Comparison of ENCODE assay signal across 8 mouse cellular contexts in genomic region chr13:99375550-99375949, GRCm38 (mm10). TPM values are rescaled to one million over a fixed set of nuclear protein-coding genes. Genes with fewer than 3 reads are reported as not detected.
DNase-seq lines count a peak whose midpoint lies in the region; ATAC-seq and TF ChIP-seq lines count a peak whose summit lies in the region.

No protein-coding gene starts in this region.

- H3K4me1 ChIP-seq in cortical plate, adult 2 months (ENCODE audit: control insufficient read depth, insufficient read depth, low read length): no peaks in the 10 kb centered on the region
- H3K4me1 ChIP-seq in kidney, adult 2 months (ENCODE audit: control insufficient read depth, insufficient read depth, low read length): no peaks in the 10 kb centered on the region
- H3K4me1 ChIP-seq in limb, embryonic 11.5 days (ENCODE audit: control insufficient read depth, insufficient read depth, low read length): peaks cover 3% of the 10 kb centered on the region; the same call in 1 of the 2 replicates
- 0 out of 2 replicates have a peak, but pooled peaks cover 2% of the 10 kb centered on the region for H3K4me1 ChIP-seq in stomach, embryonic 14.5 days (ENCODE audit: control insufficient read depth, insufficient read depth, low read length)

- H3K4me3 ChIP-seq in cortical plate, adult 2 months (ENCODE audit: insufficient read depth, low read length): no peak overlapping the region
- no peak overlapping the region for H3K4me3 ChIP-seq in kidney, adult 2 months (ENCODE audit: insufficient read depth, low read depth, low read length)
- H3K4me3 ChIP-seq in limb, embryonic 11.5 days (ENCODE audit: low read depth, low read length): no peak overlapping the region
- no peak overlapping the region for H3K4me3 ChIP-seq in stomach, embryonic 14.5 days (ENCODE audit: low read depth, low read length)

- no peak for TF ChIP-seq POLR2A in cortical plate, adult 2 months (IDR thresholded peaks at IDR 0.05; ENCODE audit: extremely low read depth, insufficient read depth, low read length)
- TF ChIP-seq POLR2A in kidney, adult 2 months (IDR thresholded peaks at IDR 0.05; ENCODE audit: low read depth, low read length): no peak

- no peaks in the 10 kb centered on the region for H3K9me3 ChIP-seq in limb, embryonic 11.5 days (ENCODE audit: control insufficient read depth, low read length)
- no peaks in the 10 kb centered on the region for H3K9me3 ChIP-seq in stomach, embryonic 14.5 days (ENCODE audit: control insufficient read depth, low read depth, low read length)

- H3K27me3 ChIP-seq in kidney, adult 2 months (replicated peaks; ENCODE audit: control insufficient read depth, insufficient read depth, low read length): no peaks in the 10 kb centered on the region
- H3K27me3 ChIP-seq in limb, embryonic 11.5 days (ENCODE audit: control insufficient read depth, insufficient read depth, low read length): no peaks in the 10 kb centered on the region
- no peaks in the 10 kb centered on the region for H3K27me3 ChIP-seq in stomach, embryonic 14.5 days (ENCODE audit: control insufficient read depth, insufficient read depth, low read length)

- WGBS in kidney, adult 2 months: 37% methylated on average over 6 of the region's 6 CpGs
- 43% methylated on average over 6 of the region's 6 CpGs for WGBS in limb, embryonic 11.5 days
- WGBS in stomach, embryonic 14.5 days: 39% methylated on average over 6 of the region's 6 CpGs

- no peak overlapping the region for H3K27ac ChIP-seq in cortical plate, adult 2 months (ENCODE audit: insufficient read depth, low read length)
- H3K27ac ChIP-seq in kidney, adult 2 months (ENCODE audit: insufficient read depth, low read depth, low read length): no peak overlapping the region
- H3K27ac ChIP-seq in limb, embryonic 11.5 days (replicated peaks; ENCODE audit: low read depth, low read length): no peak overlapping the region
- no peak overlapping the region for H3K27ac ChIP-seq in stomach, embryonic 14.5 days (ENCODE audit: low read length)

- peak; percentile 86 for TF ChIP-seq CTCF in cortical plate, adult 2 months (IDR thresholded peaks at IDR 0.05; ENCODE audit: extremely low read depth, insufficient read depth, low read length)
- TF ChIP-seq CTCF in kidney, adult 2 months (conservative IDR thresholded peaks at IDR 0.05; ENCODE audit: insufficient read depth, insufficient read length, low read depth, low read length): peak; percentile 78

- no peak for ATAC-seq in limb, embryonic 11.5 days (ENCODE audit: insufficient number of reproducible peaks, low FRiP score, low TSS enrichment, low read depth)
- ATAC-seq in monocyte, adult 5-6 weeks (replicated peaks; ENCODE audit: insufficient number of reproducible peaks, low FRiP score, low TSS enrichment, poor library complexity, severe bottlenecking): 0 out of 2 replicates have a peak, but pooled peaks have one; percentile 50
- ATAC-seq in stomach, embryonic 14.5 days (ENCODE audit: insufficient number of reproducible peaks, insufficient read depth, low FRiP score, low read depth): 0 out of 2 replicates have a peak, but pooled peaks have one; percentile 49

- H3K4me2 ChIP-seq in limb, embryonic 11.5 days (ENCODE audit: low read depth, severe bottlenecking): no peak overlapping the region
- H3K4me2 ChIP-seq in stomach, embryonic 14.5 days (replicated peaks; ENCODE audit: low read depth, low read length): no peak overlapping the region

- H3K36me3 ChIP-seq in kidney, adult 2 months (ENCODE audit: control insufficient read depth, insufficient read depth, low read length): no peaks in the 10 kb centered on the region
- no peaks in the 10 kb centered on the region for H3K36me3 ChIP-seq in limb, embryonic 11.5 days (ENCODE audit: control insufficient read depth, insufficient read depth, low read length)
- no peaks in the 10 kb centered on the region for H3K36me3 ChIP-seq in stomach, embryonic 14.5 days (ENCODE audit: control insufficient read depth, insufficient read depth, low read length)

- peak; percentile 90 for DNase-seq in 3T3-L1 (ENCODE audit: low read depth, low spot score)
- DNase-seq in adrenal gland, adult 18-20 months (ENCODE audit: low spot score in 2 of 2): peak; percentile 80 to 83
- DNase-seq in gastrocnemius, postnatal 10 days: peak; percentile 87
- DNase-seq in kidney, adult 2 months: peak; percentile 75
- peak; percentile 92 for DNase-seq in limb, embryonic 11.5 days (ENCODE audit: low spot score)

- H3K9ac ChIP-seq in limb, embryonic 11.5 days (ENCODE audit: low read length): no peak overlapping the region
- no peak overlapping the region for H3K9ac ChIP-seq in stomach, embryonic 14.5 days (replicated peaks; ENCODE audit: low read depth, low read length)

RNA-seq across cellular contexts. Expression of gene Mrps27, which starts 31.0 kb away (rescaled TPM):
- 10 to 100 TPM; 39.8 to 40.9 TPM for total RNA-seq in adrenal gland, adult 18-20 months (2021)
- 32.2 and 33.7 TPM in 2 replicates for polyA plus RNA-seq in cortical plate, adult 2 months (2012; rRNA removed)
- total RNA-seq in gastrocnemius, postnatal 10 days (2021): 10 to 100 TPM; 27.5 to 28.4 TPM
- 24.2 and 26.7 TPM in 2 replicates for polyA plus RNA-seq in kidney, adult 2 months (2012; rRNA removed)
- 71.5 and 76.4 TPM in 2 replicates for polyA plus RNA-seq in limb, embryonic 11.5 days (2014; fragmentation: Nextera tagmentation; extraction: Ambion mirVana)
- total RNA-seq in monocyte, adult 5-6 weeks (2017): 7.3 to 12.3 TPM (median 8.6 TPM) in 3 replicates
- polyA plus RNA-seq in stomach, embryonic 14.5 days (2014; fragmentation: Nextera tagmentation; extraction: Ambion mirVana): 56.1 and 56.2 TPM in 2 replicates

RNA-seq across cellular contexts. Expression of gene Ptcd2, which starts 31.0 kb away (rescaled TPM):
- 10 to 100 TPM; 30.1 to 31.5 TPM for total RNA-seq in adrenal gland, adult 18-20 months (2021)
- 32.4 and 35.3 TPM in 2 replicates for polyA plus RNA-seq in cortical plate, adult 2 months (2012; rRNA removed)
- 10 to 100 TPM; 23.4 to 24.1 TPM for total RNA-seq in gastrocnemius, postnatal 10 days (2021)
- 27.3 and 29.4 TPM in 2 replicates for polyA plus RNA-seq in kidney, adult 2 months (2012; rRNA removed)
- 57.1 and 58.7 TPM in 2 replicates for polyA plus RNA-seq in limb, embryonic 11.5 days (2014; fragmentation: Nextera tagmentation; extraction: Ambion mirVana)
- total RNA-seq in monocyte, adult 5-6 weeks (2017): 43.9 to 53.5 TPM (median 48.0 TPM) in 3 replicates
- polyA plus RNA-seq in stomach, embryonic 14.5 days (2014; fragmentation: Nextera tagmentation; extraction: Ambion mirVana): 44.7 and 51.1 TPM in 2 replicates
